Mouse (Mus musculus): ENCODE measurements around the gene Hmx2.

The Hmx2 gene

DNA sequence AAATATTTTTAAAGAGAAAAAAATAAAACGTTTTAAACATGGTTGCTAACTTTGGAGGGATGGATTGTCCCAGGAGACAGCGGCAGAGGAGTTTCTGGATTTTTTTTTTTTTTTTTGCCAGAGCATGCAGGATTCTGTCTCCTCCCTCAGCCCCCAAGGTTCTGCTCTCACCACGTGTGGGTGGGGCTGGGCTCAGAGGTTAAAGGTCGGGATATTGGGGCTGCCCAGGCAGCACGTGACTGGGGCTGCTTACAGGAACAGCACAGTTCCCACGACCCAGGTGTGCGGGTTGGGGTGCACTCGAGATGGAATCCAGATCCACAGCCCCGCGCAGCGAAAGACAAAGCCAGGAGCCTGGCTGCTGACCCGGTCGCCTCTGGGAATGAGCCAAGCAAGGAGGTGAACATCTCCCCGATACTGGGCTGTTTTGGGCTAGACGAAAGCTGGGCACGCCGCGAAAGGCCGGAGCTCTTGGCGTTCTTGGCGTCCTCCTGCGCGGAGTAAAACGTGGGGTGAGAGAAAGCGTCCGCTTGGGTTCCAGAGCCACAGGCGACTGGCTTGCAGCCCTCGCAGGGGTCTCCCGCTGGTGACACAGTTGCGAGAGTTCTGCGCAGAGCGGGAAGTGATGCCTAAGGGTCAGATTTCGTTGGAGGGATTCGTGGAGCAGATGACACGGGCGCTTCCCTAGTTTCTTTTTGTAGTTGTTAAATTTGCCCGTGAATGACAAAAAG is 8.1 kb downstream of the Hmx2 start:
- DNase-seq (ENCODE audit: low spot score in 2 of 2): no peak

DNA sequence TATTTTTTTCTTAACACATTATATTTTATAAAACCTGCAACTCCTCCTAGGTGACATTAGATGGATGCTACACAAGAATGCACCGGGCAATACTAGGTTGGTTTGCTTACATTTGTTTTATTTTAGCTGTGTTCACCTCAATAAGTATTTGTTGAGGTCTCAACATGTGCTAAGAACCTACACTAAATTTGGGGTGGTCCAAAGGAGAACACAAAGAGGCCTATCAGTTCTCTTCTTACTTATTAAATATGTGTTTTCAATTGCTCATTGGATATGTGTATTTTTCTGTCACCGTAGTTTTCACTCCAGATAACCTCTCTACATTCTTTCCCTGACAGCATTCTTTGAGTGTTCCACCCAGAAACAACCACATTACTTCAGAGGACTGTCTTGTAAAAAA is 9.2 kb downstream of the Hmx2 start:
- no peak for DNase-seq (ENCODE audit: low spot score in 2 of 2)

DNA sequence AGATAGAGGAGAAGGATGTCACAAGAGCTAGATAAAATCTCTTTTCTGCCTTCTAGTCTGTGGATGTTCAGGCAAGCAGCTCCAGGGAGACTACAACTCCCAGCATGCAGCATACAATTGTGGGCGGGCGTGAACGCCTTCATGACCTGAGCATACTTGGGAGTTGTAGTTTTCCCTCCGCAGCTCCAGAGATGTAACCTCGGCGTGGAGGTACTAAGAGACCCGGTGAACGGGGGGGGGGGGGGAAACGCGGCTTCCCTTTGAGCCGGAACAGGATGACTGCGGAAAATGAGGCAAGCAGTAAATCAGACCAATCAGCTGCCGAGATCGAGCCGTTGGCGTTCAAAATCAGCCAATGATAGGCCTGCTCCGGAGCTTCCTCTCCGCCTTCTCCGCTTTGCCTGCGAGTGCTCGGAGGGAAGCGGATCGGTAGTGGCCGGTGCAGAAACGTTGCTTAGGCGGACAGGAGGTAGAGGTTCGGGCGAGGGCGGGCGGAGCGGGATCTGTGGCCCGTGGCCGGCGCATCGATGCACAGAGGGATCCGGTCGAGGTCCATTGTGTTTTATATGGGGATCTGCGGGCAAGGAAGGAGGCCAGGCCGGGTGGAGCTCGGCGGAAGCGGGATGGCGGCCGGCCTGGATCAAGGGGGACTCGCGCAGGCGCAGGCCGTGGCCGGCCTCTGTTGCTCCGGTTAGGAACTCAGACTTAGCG is 11.6 kb downstream of the Hmx2 start, which contains the start of gene Bub3:
TSS of gene Bub3 (plus strand) at position 237 of the 711 bp plus-strand sequence.
- peak; percentile 94 to 96 for DNase-seq (ENCODE audit: low spot score in 2 of 2)

DNA sequence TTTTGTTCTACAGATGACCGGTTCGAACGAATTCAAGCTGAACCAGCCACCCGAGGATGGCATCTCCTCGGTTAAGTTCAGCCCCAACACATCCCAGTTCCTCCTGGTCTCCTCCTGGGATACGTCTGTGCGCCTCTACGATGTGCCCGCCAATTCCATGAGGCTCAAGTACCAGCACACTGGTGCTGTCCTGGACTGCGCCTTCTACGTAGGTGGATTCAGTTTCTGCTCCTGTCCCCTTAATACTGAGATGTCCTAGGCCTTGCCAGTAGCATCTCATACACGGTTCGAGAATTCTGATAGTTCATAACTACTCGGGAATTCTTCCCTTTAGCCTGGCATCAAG is 12.1 kb downstream of the Hmx2 start:
- no peak for DNase-seq (ENCODE audit: low spot score in 2 of 2)

DNA sequence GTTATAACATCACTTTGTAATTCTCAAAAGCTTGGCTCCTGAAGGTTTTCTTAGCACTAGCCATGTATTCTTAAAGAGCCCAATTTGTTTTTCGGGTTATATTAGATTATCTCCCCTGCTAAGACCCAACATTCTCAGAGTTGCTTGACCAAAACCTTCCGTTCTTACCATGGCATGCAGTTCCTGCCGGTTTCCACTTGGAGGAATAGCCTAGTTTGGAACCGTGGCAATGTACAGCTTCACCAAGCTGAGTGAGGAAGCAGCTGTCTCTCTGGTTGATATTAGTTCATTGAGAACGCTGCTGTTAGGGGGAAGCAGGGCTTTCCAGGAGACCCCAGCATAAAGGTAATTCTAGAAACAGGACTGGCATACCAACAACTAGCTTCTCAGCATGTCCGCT is 26.7 kb downstream of the Hmx2 start:
- no peak for DNase-seq (ENCODE audit: low spot score in 2 of 2)

DNA sequence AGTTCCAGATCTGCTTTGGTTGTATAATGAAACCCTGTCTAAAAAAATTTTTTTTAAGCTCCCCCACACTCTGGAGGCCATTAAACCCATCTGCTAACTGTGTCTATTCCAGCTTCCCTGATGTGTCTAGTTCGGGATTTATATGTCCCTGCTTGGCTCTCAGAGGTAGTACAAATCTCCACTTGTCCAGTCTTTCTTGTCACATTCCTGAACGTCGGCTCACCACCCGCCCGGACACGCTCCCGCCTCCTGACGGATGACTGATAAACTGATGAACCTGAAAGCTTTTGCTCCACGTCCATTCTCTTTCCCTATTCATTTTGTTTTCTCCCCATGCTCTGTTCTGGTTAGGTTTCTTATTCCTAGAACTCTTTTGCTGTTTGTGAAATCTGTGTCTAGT is 33.6 kb downstream of the Hmx2 start:
- no peak for DNase-seq (ENCODE audit: low spot score in 2 of 2)

DNA sequence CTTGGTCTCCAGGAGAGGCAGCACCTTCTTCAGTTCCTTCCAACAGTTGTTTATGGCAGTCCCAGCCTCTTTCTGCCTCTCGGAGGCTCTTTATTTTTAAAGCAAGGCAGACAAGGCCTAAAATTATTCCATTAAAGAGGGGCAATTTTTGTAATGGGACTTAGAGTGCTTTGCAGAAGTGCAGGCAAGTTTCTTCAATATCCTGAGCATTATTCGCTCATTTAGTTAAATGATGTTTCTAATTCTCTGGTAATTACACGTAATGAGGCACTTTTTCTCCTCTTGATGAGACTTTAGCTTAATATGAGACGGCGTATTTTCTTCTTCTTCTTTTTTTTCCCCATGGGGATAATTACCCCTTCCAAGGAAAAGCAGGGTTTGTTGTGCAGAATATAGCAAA is 37.0 kb downstream of the Hmx2 start:
- DNase-seq (ENCODE audit: low spot score in 2 of 2): no peak

DNA sequence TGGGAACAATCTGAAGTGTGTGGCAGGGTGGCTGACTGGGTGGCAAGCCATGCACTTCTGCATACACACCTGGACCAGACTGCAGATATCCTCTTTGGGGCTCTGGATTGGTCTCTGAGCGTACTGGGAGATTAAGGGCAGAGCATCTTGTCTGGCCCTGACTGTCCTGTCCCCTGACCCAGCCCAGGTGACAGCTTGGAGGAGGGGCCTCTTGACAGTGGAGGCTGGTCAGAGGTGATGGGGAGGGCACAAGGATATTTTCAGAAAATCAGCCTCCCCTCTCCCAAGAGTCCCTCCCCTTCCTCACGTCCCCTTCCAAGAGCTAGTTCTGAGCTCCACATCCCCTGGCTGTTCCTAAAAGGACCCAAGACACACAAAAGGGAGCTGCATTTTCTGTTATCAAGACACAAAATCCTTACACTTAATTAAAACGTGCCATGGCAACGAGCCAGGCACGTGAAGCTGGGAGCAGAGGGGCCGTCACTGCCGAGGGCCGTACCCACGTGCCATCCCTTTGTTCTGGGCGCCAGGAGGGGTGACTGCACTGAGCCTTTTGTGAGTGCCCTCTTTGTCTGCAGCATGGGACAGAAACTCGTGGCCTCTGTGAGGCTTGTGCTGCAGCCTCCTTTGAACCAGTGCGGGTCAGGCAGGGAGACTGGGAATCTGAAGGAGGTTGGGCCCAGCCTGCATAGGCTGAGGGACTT is 49.4 kb downstream of the Hmx2 start:
- no peak for DNase-seq (ENCODE audit: low spot score in 2 of 2)

DNA sequence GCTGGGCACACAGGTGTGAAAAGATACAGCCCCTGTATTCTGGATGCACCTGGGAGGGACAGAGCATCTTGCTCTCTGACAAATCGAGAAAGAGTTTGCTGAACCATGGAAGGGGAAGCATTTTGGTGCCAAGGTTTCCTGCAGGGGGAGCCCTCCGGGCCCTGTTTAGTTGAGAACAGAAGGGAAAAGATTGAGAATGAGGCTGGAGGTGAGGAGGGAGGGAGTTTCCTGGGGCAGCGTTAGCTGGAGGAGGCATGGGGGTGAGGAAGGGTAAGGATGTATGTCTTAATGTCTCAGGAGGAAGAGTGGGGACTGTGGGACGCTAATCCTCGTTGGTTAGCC is 49.9 kb downstream of the Hmx2 start:
- peak; percentile 6 to 10 for DNase-seq (ENCODE audit: low spot score in 2 of 2)

DNA sequence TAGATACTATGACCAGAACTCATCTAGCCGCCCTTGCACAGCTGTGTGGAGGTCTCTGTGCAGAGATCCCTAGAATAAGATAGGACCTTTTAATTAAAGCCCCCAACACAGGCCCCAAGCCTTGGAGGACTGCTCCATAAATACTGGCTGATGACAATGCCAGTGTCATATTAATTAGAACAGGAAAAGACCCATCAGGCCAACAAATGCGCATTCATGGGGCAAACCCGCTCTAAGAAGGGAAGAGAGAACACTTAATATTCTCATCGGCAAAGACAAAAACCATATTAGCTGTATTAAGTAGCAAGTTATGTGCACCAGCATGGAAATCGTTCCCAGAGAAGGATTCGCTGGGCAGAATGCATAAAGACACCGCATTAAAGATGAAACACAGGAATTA is 53.5 kb downstream of the Hmx2 start:
- DNase-seq (ENCODE audit: low spot score in 2 of 2): no peak

DNA sequence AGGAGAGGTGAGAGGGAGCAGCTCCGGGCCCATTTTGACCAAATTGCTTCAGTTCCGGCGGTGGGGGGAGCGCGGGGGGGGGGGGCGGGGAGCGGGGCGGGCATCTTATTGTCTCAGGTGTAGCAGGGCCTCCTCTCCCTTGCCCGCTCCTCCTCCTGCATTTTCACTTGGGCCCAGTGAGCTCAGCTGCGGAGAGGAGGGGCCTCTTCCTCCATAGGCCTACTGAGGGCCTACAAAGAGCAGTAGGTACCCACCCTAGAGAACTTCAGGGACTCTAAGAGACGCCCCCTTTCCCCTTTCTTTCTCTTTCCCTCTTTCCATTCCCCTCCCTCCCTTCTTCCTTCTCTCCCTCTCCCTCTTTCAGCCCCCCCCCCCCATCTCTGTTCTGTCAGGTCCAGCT is 54.6 kb downstream of the Hmx2 start:
- no peak for DNase-seq (ENCODE audit: low spot score in 2 of 2)

DNA sequence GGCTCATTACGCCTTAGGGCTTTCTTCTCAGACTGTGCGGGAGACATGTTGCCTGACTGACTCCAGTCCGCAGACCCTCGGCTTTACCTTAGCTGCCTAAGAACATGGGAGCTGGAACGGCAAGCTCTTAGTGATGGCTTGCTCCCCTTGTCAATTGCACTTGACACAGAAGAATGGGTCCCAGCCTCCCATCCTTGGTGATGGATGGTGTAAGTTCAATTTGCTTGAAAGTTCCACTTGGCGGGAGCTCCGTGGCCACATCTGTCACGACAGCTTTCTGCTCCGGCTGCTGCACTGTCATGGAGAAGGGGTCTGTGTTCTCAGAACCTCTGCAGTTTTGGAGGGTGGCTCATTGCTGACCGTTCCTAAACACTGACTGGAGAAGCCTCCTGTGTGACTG is 56.4 kb downstream of the Hmx2 start:
- DNase-seq (ENCODE audit: low spot score in 2 of 2): no peak

DNA sequence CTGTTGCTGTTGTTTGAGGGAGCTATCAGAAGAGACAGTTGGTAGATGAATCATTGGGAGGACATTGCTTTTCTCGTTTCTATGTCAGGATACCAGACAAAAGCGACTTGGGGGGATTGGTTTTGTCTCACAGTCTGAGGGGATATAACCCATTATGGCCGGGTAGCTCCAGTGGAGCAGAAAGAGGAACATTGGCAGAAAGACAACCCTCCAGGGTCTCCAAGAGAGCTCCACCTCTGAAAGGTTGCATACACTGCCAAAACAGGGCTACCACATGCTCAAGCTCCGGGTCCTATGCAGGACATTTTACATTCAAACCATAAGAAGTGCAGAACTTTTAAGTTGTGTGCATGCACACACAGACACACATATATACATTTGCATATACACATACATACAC is 56.9 kb downstream of the Hmx2 start:
- no peak for DNase-seq (ENCODE audit: low spot score in 2 of 2)
